Mouse (Mus musculus) kidney, adult 2 months (tissue): Measurements from ENCODE around the gene Lrsam1. TPM values are rescaled to one million over a fixed set of nuclear protein-coding genes. Genes with fewer than 3 reads are reported as not detected.

Experiments
- DNase-seq: peaks from one replicate; pipeline ENCODE4 v3.0.0; 2021
- H3K27ac ChIP-seq: fragments of 200-500 bp; 2 replicates; pipeline ENCODE4 v1.5.1; 2012; ENCODE audit warnings: low read depth, low read length, control low read depth, inconsistent platforms; ENCODE audit not compliant: insufficient read depth
- H3K27me3 ChIP-seq: fragments of 200-500 bp; replicated peaks from 2 replicates; pipeline ENCODE4 v1.6.1; 2012; ENCODE audit warnings: mild to moderate bottlenecking, moderate library complexity, low read length, inconsistent platforms; ENCODE audit not compliant: control insufficient read depth, insufficient read depth
- H3K36me3 ChIP-seq: fragments of 200-500 bp; 2 replicates; pipeline ENCODE4 v1.6.1; 2012; ENCODE audit warnings: mild to moderate bottlenecking, moderate library complexity, low read length, inconsistent platforms; ENCODE audit not compliant: control insufficient read depth, insufficient read depth
- H3K4me1 ChIP-seq: fragments of 200-500 bp; 2 replicates; pipeline ENCODE4 v1.6.1; 2011; ENCODE audit warnings: low read length; ENCODE audit not compliant: control insufficient read depth, insufficient read depth
- H3K4me3 ChIP-seq: fragments of 200-500 bp; 2 replicates; pipeline ENCODE4 v1.5.1; 2011; ENCODE audit warnings: mild to moderate bottlenecking, low read depth, low read length, control low read depth; ENCODE audit not compliant: insufficient read depth
- CTCF ChIP-seq: fragments of 200-500 bp; conservative IDR thresholded peaks from 2 replicates; pipeline ENCODE4 v1.5.1; 2011; ENCODE audit warnings: low read depth, mild to moderate bottlenecking, control low read depth, low read length, moderate library complexity, mixed read lengths; ENCODE audit not compliant: insufficient read depth, insufficient read length
- POLR2A ChIP-seq: fragments of 200-500 bp; IDR thresholded peaks from one replicate; pipeline ENCODE4 v1.6.1; 2011; ENCODE audit warnings: low read depth, low read length, control low read depth
- WGBS: fragments of 180-500 bp; shearing (Covaris S2); methylation state at CpG from one replicate; pipeline ENCODE4 v1.1.7; 2018; 5-methylcytosine and 5-hydroxymethylcytosine counted together
- polyA plus RNA-seq: library from polyadenylated mRNA; depleted of rRNA; stranded (reverse); fragments of >200 nt; gene quantifications from 2 replicates; pipeline ENCODE4 v1.2.3, GENCODE M21; 2012

Lrsam1 gene
- polyA plus RNA-seq, 1 experiment, result 12.0 TPM

DNA sequence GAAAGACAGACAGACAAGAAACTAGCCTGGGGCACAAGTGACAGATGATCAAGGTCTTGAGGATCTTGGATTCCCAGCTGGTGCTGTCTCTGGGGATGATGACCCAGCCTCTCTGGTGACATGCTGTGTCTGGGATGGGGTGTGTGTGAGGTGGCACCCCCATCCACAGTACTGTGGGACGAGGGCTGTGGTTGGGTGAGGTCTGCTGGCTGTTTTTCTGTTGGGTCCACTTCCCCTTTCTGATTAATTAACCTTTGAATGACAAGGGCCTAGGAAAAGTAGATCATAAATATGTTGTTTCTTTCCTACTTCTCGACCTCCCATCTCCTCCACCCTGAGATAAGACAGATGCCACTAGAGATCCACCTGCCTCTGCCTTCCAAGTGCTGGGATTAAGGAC, 67.3 kb downstream of the Lrsam1 start:
- Histone ChIP-seq H3K4me3 (no peak overlapping the region), H3K27ac (no peak overlapping the region), H3K4me1 (peaks cover 29% of the 10 kb centered on the region), H3K36me3 (no peaks in the 10 kb centered on the region), H3K27me3 (no peaks in the 10 kb centered on the region)
- no peak for DNase-seq
- 52% methylated on average over 2 of the region's 2 CpGs for WGBS
- TF ChIP-seq CTCF (no peak), POLR2A (no peak)

DNA sequence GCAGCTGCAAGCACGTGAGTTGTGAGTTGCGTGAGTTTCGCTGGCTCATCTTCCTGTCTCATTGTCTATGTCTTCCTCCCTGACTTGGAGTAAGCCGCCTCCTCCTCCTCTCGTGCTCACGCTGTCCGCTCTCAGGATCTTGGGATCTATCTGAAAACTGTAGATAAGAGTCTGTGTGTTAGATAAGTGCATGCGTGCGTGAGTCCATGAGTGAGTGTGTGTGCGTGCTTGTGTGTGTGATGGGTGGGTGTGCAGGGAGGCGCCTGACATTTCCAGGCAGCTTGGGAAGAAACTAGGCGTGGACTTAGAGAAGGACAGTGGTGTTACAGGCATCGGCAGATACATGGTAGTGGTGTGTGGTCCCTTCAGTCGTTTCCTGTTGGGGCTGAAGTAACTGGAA, 68.9 kb downstream of the Lrsam1 start:
- WGBS, result 75% methylated on average over 14 of the region's 14 CpGs
- H3K27ac ChIP-seq, result no peak overlapping the region
- no peaks in the 10 kb centered on the region for H3K36me3 ChIP-seq
- TF ChIP-seq POLR2A (no peak), CTCF (no peak)
- H3K4me1 ChIP-seq, result peaks cover 29% of the 10 kb centered on the region
- no peak overlapping the region for H3K4me3 ChIP-seq
- no peak for DNase-seq
- no peaks in the 10 kb centered on the region for H3K27me3 ChIP-seq

DNA sequence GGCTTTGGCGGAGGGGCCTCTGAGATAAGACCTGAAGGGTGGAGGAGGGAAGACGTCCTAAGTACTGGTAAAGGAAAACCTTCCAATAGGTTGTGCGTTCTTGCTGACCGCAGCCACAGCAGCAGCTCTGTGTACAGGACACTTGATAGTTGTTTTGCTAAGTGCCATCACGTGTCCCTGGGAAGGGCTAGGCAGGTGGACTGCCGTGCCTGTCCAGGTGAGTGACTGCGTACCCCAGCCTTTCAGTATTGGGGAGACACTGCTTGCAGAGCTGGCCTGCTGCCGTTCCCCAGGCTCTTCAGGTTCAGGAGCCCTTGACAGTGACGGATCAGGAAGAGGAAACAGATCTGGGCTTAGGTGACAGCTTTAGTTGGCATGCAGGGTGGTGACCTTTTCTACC, 70.1 kb downstream of the Lrsam1 start:
- H3K4me1 ChIP-seq, result peaks cover 23% of the 10 kb centered on the region
- TF ChIP-seq POLR2A, result no peak
- no peak for TF ChIP-seq CTCF
- WGBS, result 64% methylated on average over 9 of the region's 9 CpGs
- H3K27ac ChIP-seq, result peak overlapping the region; percentile 34; the same call in 1 of the 2 replicates
- no peaks in the 10 kb centered on the region for H3K27me3 ChIP-seq
- H3K4me3 ChIP-seq, result no peak overlapping the region
- H3K36me3 ChIP-seq, result no peaks in the 10 kb centered on the region
- no peak for DNase-seq

DNA sequence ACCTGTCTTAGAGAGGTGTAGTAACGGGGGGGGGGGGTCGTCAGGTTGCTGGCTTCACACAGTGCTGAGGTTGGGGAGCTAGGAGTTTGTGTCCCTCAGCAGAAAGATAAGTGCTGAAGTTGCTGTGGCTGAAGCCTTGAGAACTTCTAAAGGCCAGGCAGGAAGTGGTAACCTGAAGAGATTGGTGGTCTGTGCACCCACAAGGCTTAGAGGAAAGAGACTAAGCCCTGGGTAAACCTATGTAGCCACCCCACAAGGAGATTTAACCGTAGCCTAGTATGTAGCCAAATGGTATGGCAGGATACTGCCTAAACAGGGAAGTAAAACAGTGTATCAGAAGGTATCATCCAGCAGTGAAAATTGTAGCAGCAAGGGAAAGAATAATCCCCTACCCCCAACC, 71.1 kb downstream of the Lrsam1 start:
- WGBS, result 81% methylated on average over 3 of the region's 3 CpGs
- TF ChIP-seq CTCF (no peak), POLR2A (no peak)
- no peak for DNase-seq
- Histone ChIP-seq H3K4me1 (peaks cover 20% of the 10 kb centered on the region), H3K4me3 (no peak overlapping the region), H3K27me3 (no peaks in the 10 kb centered on the region), H3K36me3 (no peaks in the 10 kb centered on the region), H3K27ac (no peak overlapping the region)

DNA sequence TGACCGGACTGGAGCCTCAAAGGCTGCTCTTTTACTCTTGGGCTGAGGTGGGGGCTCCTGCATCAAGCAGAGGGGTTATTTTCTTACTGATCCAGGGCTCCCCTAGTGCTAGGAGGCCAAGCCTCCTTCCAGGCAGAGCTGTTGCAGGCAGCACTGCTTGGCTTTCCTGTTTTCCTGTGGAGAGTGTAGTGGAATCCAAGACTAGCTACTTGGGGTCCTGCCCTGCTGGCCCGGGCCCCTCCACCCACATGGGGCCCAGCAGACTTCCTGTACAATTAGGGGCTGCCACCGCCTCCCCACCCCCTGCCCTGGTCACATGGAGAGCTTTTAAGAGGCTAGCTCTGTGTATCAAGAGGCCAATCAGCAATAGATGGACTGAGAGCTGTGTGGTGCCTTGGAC, 72.9 kb downstream of the Lrsam1 start:
- H3K27ac ChIP-seq, result no peak overlapping the region
- TF ChIP-seq POLR2A (no peak), CTCF (no peak)
- H3K4me1 ChIP-seq, result peaks cover 18% of the 10 kb centered on the region
- H3K4me3 ChIP-seq, result no peak overlapping the region
- 55% methylated on average over 3 of the region's 3 CpGs for WGBS
- H3K27me3 ChIP-seq, result no peaks in the 10 kb centered on the region
- DNase-seq, result no peak
- H3K36me3 ChIP-seq, result no peaks in the 10 kb centered on the region

DNA sequence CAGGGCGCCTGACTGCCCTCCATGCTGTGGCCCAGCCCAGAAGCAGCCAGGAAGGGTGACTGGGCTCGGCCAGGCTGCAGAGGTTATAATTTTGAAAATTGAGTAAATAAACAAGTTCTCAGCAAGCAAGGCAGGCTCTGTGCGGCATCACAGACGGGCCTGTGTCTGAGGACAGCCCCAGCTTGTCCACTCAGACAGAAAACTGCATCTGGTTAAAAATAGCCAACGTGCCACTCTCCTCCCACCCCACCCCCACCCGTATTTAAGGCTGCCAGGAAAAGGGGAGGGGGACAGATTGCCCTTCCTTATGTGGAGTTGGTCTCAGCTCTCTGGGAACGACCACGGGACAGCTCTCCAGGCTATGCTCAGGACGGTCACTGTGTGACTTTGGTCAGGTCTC, 73.4 kb downstream of the Lrsam1 start:
- peak overlapping the region; percentile 9; the same call in 1 of the 2 replicates for H3K27ac ChIP-seq
- no peaks in the 10 kb centered on the region for H3K36me3 ChIP-seq
- no peak for DNase-seq
- H3K27me3 ChIP-seq, result no peaks in the 10 kb centered on the region
- peaks cover 20% of the 10 kb centered on the region for H3K4me1 ChIP-seq
- no peak overlapping the region for H3K4me3 ChIP-seq
- 45% methylated on average over 9 of the region's 9 CpGs for WGBS
- TF ChIP-seq CTCF, result no peak
- no peak for TF ChIP-seq POLR2A

DNA sequence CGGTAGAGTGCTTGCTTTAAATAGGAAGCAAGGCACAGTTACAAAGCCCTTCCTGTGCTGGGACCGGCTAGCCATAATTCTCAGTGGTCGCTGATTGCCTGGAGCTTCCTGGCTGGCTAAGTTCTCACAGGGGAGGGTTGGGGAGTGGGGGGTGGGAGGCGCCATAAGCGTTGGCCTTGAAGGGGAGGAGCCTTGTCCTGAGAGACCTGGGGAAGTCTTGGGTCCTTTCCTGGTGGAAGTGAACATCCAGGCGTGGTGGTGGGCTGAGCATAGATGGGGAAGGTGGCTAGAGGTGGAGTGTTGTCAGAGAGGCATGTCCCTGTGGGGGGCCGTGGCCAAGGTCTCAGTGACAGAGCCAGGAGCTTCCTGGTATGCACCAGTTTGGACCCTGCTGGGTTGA, 76.7 kb downstream of the Lrsam1 start:
- 0 out of 2 replicates have a peak overlapping the region, but pooled peaks have one; percentile 20 for H3K27ac ChIP-seq

More for the DNA sequence above, 76.7 kb downstream of the Lrsam1 start:
- Histone ChIP-seq H3K4me3 (no peak overlapping the region), H3K27me3 (no peaks in the 10 kb centered on the region), H3K36me3 (no peaks in the 10 kb centered on the region), H3K4me1 (peaks cover 32% of the 10 kb centered on the region)
- peak; percentile 37 for DNase-seq
- no peak for TF ChIP-seq POLR2A
- no peak for TF ChIP-seq CTCF
- WGBS, result 30% methylated on average over 7 of the region's 7 CpGs
